Mouse (Mus musculus): Measurements from ENCODE around the gene Ppp1r3e. TPM values are rescaled to one million over a fixed set of nuclear protein-coding genes. Genes with fewer than 3 reads are reported as not detected.

The Ppp1r3e gene
- polyA plus RNA-seq, 1 experiment from 2014 or later, result 1.9 TPM

GRCm38 (mm10) chr14:54843461-54843860 is 33.9 kb downstream of the Ppp1r3e start:
- Histone ChIP-seq H3K4me2 (no peak overlapping the region), H3K4me1 (replicated peaks) (no peaks in the 10 kb centered on the region), H3K27me3 (peaks cover 6% of the 10 kb centered on the region; the same call in 1 of the 2 replicates), H3K9ac (no peak overlapping the region), H3K4me3 (no peak overlapping the region), H3K36me3 (no peaks in the 10 kb centered on the region), H3K27ac (replicated peaks) (no peak overlapping the region), H3K9me3 (no peaks in the 10 kb centered on the region)
- ATAC-seq (ENCODE audit: low read depth), result no peak
- 5% methylated on average over 4 of the region's 4 CpGs for WGBS

GRCm38 (mm10) chr14:54823716-54824115 is 53.6 kb downstream of the Ppp1r3e start:
- ATAC-seq (ENCODE audit: low read depth), result no peak
- H3K27me3 ChIP-seq, result no peaks in the 10 kb centered on the region
- 95% methylated on average over 1 of the region's 1 CpGs for WGBS
- no peak overlapping the region for H3K9ac ChIP-seq
- H3K4me3 ChIP-seq, result no peak overlapping the region
- H3K4me1 ChIP-seq (replicated peaks), result no peaks in the 10 kb centered on the region
- H3K27ac ChIP-seq (replicated peaks), result no peak overlapping the region
- H3K9me3 ChIP-seq, result no peaks in the 10 kb centered on the region
- no peaks in the 10 kb centered on the region for H3K36me3 ChIP-seq
- no peak overlapping the region for H3K4me2 ChIP-seq

Other genes with a start within 250 kb of the Ppp1r3e start
- not detected in 2 replicates for gene Gm17606, start 236.6 kb downstream of the Ppp1r3e start, polyA plus RNA-seq (2015; fragmentation: Nextera tagmentation; extraction: Ambion mirVana)
- gene Cdh24, start 236.2 kb downstream of the Ppp1r3e start, polyA plus RNA-seq (2015; fragmentation: Nextera tagmentation; extraction: Ambion mirVana), result 9.1 and 9.2 TPM in 2 replicates
- gene 1700123O20Rik, start 191.3 kb downstream of the Ppp1r3e start, polyA plus RNA-seq (2015; fragmentation: Nextera tagmentation; extraction: Ambion mirVana), result 84.6 and 90.6 TPM in 2 replicates
- 140 and 146 TPM in 2 replicates for gene Acin1, start 190.6 kb downstream of the Ppp1r3e start, polyA plus RNA-seq (2015; fragmentation: Nextera tagmentation; extraction: Ambion mirVana)
- 0.12 and 0.24 TPM in 2 replicates for gene Gm29776, start 178.7 kb downstream of the Ppp1r3e start, polyA plus RNA-seq (2015; fragmentation: Nextera tagmentation; extraction: Ambion mirVana)
- gene Cebpe, start 165.4 kb downstream of the Ppp1r3e start, polyA plus RNA-seq (2015; fragmentation: Nextera tagmentation; extraction: Ambion mirVana), result 0.23 TPM in 1 of 2 replicates, not detected in the other
- 4.4 and 5.1 TPM in 2 replicates for gene Slc7a8, start 95.6 kb downstream of the Ppp1r3e start, polyA plus RNA-seq (2015; fragmentation: Nextera tagmentation; extraction: Ambion mirVana)
- not detected in 2 replicates for gene Rnf212b, start 63.4 kb downstream of the Ppp1r3e start, polyA plus RNA-seq (2015; fragmentation: Nextera tagmentation; extraction: Ambion mirVana)
- gene Homez, start 6.6 kb downstream of the Ppp1r3e start, polyA plus RNA-seq (2015; fragmentation: Nextera tagmentation; extraction: Ambion mirVana), result 12.8 and 13.6 TPM in 2 replicates
- 3.1 and 3.8 TPM in 2 replicates for gene Bcl2l2, start 5.8 kb upstream of the Ppp1r3e start, polyA plus RNA-seq (2015; fragmentation: Nextera tagmentation; extraction: Ambion mirVana)
- gene Gm20521, start 5.9 kb upstream of the Ppp1r3e start, polyA plus RNA-seq (2015; fragmentation: Nextera tagmentation; extraction: Ambion mirVana), result not detected in 2 replicates
- gene Pabpn1, start 14.9 kb upstream of the Ppp1r3e start, polyA plus RNA-seq (2015; fragmentation: Nextera tagmentation; extraction: Ambion mirVana), result 153 and 160 TPM in 2 replicates
- gene Slc22a17, start 35.6 kb upstream of the Ppp1r3e start, polyA plus RNA-seq (2015; fragmentation: Nextera tagmentation; extraction: Ambion mirVana), result 153 TPM in 2 replicates
- gene Efs, start 48.6 kb upstream of the Ppp1r3e start, polyA plus RNA-seq (2015; fragmentation: Nextera tagmentation; extraction: Ambion mirVana), result 13.8 and 16.0 TPM in 2 replicates
- 1.3 and 1.6 TPM in 2 replicates for gene Il25, start 55.1 kb upstream of the Ppp1r3e start, polyA plus RNA-seq (2015; fragmentation: Nextera tagmentation; extraction: Ambion mirVana)
- gene Cmtm5, start 58.7 kb upstream of the Ppp1r3e start, polyA plus RNA-seq (2015; fragmentation: Nextera tagmentation; extraction: Ambion mirVana), result 20.2 and 24.7 TPM in 2 replicates
- 1.6 and 2.3 TPM in 2 replicates for gene Myh6, start 89.4 kb upstream of the Ppp1r3e start, polyA plus RNA-seq (2015; fragmentation: Nextera tagmentation; extraction: Ambion mirVana)
- not detected in 2 replicates for gene Gm17428, start 99.4 kb upstream of the Ppp1r3e start, polyA plus RNA-seq (2015; fragmentation: Nextera tagmentation; extraction: Ambion mirVana)
- 7.6 and 10.3 TPM in 2 replicates for gene Myh7, start 117.1 kb upstream of the Ppp1r3e start, polyA plus RNA-seq (2015; fragmentation: Nextera tagmentation; extraction: Ambion mirVana)
- 56.4 and 61.9 TPM in 2 replicates for gene Ngdn, start 137.9 kb upstream of the Ppp1r3e start, polyA plus RNA-seq (2015; fragmentation: Nextera tagmentation; extraction: Ambion mirVana)
- gene Zfhx2, start 214.8 kb upstream of the Ppp1r3e start, polyA plus RNA-seq (2015; fragmentation: Nextera tagmentation; extraction: Ambion mirVana), result 30.4 and 33.6 TPM in 2 replicates
- 29.4 and 29.8 TPM in 2 replicates for gene Thtpa, start 217.2 kb upstream of the Ppp1r3e start, polyA plus RNA-seq (2015; fragmentation: Nextera tagmentation; extraction: Ambion mirVana)
- 5.2 and 8.3 TPM in 2 replicates for gene Ap1g2, start 229.0 kb upstream of the Ppp1r3e start, polyA plus RNA-seq (2015; fragmentation: Nextera tagmentation; extraction: Ambion mirVana)
- 21.1 and 21.4 TPM in 2 replicates for gene Jph4, start 239.4 kb upstream of the Ppp1r3e start, polyA plus RNA-seq (2015; fragmentation: Nextera tagmentation; extraction: Ambion mirVana)

All from neural tube, embryonic 13.5 days (tissue).